Mouse (Mus musculus) C2C12 (cell line): Measurements from ENCODE around the gene Ppib.

Source experiments
- CTCF ChIP-seq: IDR thresholded peaks from one replicate; pipeline ENCODE4 v1.5.1; 2011; ENCODE audit not compliant: control insufficient read depth, insufficient read depth, insufficient read length
- MYOD1 ChIP-seq: IDR thresholded peaks from one replicate; pipeline ENCODE4 v1.6.1; 2011; ENCODE audit warnings: low read depth; ENCODE audit not compliant: control insufficient read depth, insufficient read length

DNA sequence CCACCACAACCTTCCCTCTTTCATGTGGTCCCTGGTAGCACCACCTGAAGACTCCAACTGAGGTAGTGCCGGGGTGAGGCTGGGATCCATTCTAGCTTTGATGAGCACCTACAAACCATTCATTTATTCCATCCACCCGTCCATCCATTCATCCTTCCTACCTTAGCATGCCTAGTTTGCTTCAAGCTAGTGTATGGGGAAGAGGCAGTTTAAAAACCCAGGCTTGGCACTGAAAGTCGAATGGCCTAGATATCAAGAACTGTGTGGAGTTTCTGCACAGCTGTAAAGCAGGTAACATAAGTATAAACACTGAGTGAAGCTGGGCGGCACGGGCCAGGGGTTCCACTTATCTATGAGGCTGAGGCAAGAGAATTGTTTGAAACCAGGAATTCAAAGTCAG, 10.1 kb downstream of the Ppib start:
- TF ChIP-seq CTCF: no peak
- no peak for TF ChIP-seq MYOD1
